Mouse (Mus musculus) heart, embryonic 15.5 days (tissue): ENCODE results near the gene Pate1. TPM values are rescaled to one million over a fixed set of nuclear protein-coding genes. Genes with fewer than 3 reads are reported as not detected.

Source experiments
- ATAC-seq: fragments of 200-750 bp; cut with Nextera tagmentation; replicated peaks from 2 replicates; pipeline ENCODE4 v1.8.0; 2017; ENCODE audit warnings: low read depth, moderate TSS enrichment; ENCODE audit not compliant: insufficient number of reproducible peaks, insufficient read depth, low FRiP score
- H3K27ac ChIP-seq: fragments of 300-500 bp; sonication (generic); 2 replicates; pipeline ENCODE4 v1.5.1; 2015; ENCODE audit warnings: mild to moderate bottlenecking, inconsistent platforms
- H3K27me3 ChIP-seq: fragments of 300-500 bp; sonication (generic); 2 replicates; pipeline ENCODE4 v1.6.1; 2015; ENCODE audit warnings: inconsistent platforms
- H3K36me3 ChIP-seq: fragments of 300-500 bp; sonication (generic); 2 replicates; pipeline ENCODE4 v1.6.1; 2015; ENCODE audit warnings: mild to moderate bottlenecking, inconsistent platforms
- H3K4me1 ChIP-seq: fragments of 300-500 bp; sonication (generic); replicated peaks from 2 replicates; pipeline ENCODE4 v1.6.1; 2015; ENCODE audit warnings: inconsistent platforms
- H3K4me2 ChIP-seq: fragments of 300-500 bp; sonication (generic); 2 replicates; pipeline ENCODE4 v1.6.1; 2015; ENCODE audit warnings: inconsistent platforms, mild to moderate bottlenecking, moderate library complexity
- H3K4me3 ChIP-seq: fragments of 300-500 bp; sonication (generic); 2 replicates; pipeline ENCODE4 v1.5.1; 2015; ENCODE audit warnings: mild to moderate bottlenecking, inconsistent platforms
- H3K9ac ChIP-seq: fragments of 300-500 bp; sonication (generic); 2 replicates; pipeline ENCODE4 v1.6.1; 2015; ENCODE audit warnings: mild to moderate bottlenecking, inconsistent platforms
- H3K9me3 ChIP-seq: fragments of 300-500 bp; sonication (generic); replicated peaks from 2 replicates; pipeline ENCODE4 v1.6.1; 2016; ENCODE audit warnings: inconsistent platforms
- WGBS: fragments of 180-500 bp; shearing (Covaris S2); methylation state at CpG from one replicate; pipeline ENCODE4 v1.1.7; 2015; ENCODE audit warnings: mixed read lengths; 5-methylcytosine and 5-hydroxymethylcytosine counted together
- polyA plus RNA-seq: library from polyadenylated mRNA; unstranded; fragments of >200 nt; fragmentation: Nextera tagmentation; extraction: Ambion mirVana; gene quantifications from 2 replicates; pipeline ENCODE4 v1.2.1, GENCODE M21; 2015

The Pate1 gene
- polyA plus RNA-seq: not detected in 2 replicates

- H3K4me1 ChIP-seq: no peaks in the 10 kb centered on the region
- no peak within 1 kb of the TSS for H3K4me3 ChIP-seq
- no peak within 1 kb of the TSS for H3K4me2 ChIP-seq
- 36% methylated on average over 1 of the region's 1 CpGs for WGBS
- no peaks in the 10 kb centered on the region for H3K36me3 ChIP-seq
- no peak within 1 kb of the TSS for H3K9ac ChIP-seq
- no peak for ATAC-seq
- H3K27ac ChIP-seq: no peak within 1 kb of the TSS
- H3K9me3 ChIP-seq: no peaks in the 10 kb centered on the region
- H3K27me3 ChIP-seq: no peaks in the 10 kb centered on the region
Measured at GRCm38 (mm10) chr9:35687013-35687412, at the start of gene Pate1. Gene Pate1 (minus strand): TSS chr9:35687390.

- no peak overlapping the region for H3K9ac ChIP-seq
- ATAC-seq: no peak
- H3K27ac ChIP-seq: no peak overlapping the region
- H3K4me2 ChIP-seq: no peak overlapping the region
- no peaks in the 10 kb centered on the region for H3K4me1 ChIP-seq
- H3K4me3 ChIP-seq: no peak overlapping the region
- H3K27me3 ChIP-seq: no peaks in the 10 kb centered on the region
- H3K36me3 ChIP-seq: no peaks in the 10 kb centered on the region
- no peaks in the 10 kb centered on the region for H3K9me3 ChIP-seq
Measured at GRCm38 (mm10) chr9:35707265-35707664, 20.1 kb upstream of the Pate1 start.

GRCm38 (mm10) chr9:35691924-35692323 is 4.7 kb upstream of the Pate1 start:
- Histone ChIP-seq H3K4me3 (no peak overlapping the region), H3K9ac (no peak overlapping the region), H3K9me3 (no peaks in the 10 kb centered on the region), H3K4me2 (no peak overlapping the region), H3K36me3 (no peaks in the 10 kb centered on the region), H3K4me1 (no peaks in the 10 kb centered on the region), H3K27ac (no peak overlapping the region), H3K27me3 (no peaks in the 10 kb centered on the region)
- no peak for ATAC-seq

DNA sequence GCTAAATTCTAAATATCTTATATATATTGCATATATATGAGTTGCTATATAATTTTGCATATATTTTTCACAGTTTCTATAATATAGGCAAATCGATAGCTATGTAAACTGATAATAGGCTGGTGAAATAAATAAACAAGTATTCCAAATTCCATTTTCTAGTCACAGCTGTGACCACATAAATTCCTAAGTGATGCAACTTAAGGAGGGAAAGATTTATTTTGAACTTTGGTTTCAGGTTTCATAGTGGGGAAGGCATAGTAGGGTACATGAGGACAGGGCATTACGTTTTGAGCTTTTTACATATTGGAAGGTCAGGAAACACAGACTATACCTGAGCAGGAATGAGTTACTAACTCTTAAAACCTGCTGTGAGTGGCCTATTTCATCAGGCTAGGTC is 13.6 kb downstream of the Pate1 start:
- Histone ChIP-seq H3K4me2 (no peak overlapping the region), H3K9me3 (no peaks in the 10 kb centered on the region), H3K36me3 (no peaks in the 10 kb centered on the region), H3K4me3 (no peak overlapping the region), H3K9ac (no peak overlapping the region), H3K4me1 (no peaks in the 10 kb centered on the region), H3K27me3 (no peaks in the 10 kb centered on the region), H3K27ac (no peak overlapping the region)
- 66% methylated on average over 2 of the region's 2 CpGs for WGBS
- ATAC-seq: no peak

GRCm38 (mm10) chr9:35648102-35648501 is 39.1 kb downstream of the Pate1 start, which contains the start of gene Pate3:
Gene Pate3 (minus strand): TSS chr9:35648202.
- Histone ChIP-seq H3K27ac (no peak within 1 kb of the TSS), H3K4me2 (no peak within 1 kb of the TSS), H3K9me3 (no peaks in the 10 kb centered on the region), H3K27me3 (no peaks in the 10 kb centered on the region), H3K4me1 (no peaks in the 10 kb centered on the region), H3K9ac (no peak within 1 kb of the TSS), H3K36me3 (no peaks in the 10 kb centered on the region), H3K4me3 (no peak within 1 kb of the TSS)
- 58% methylated on average over 1 of the region's 1 CpGs for WGBS
- ATAC-seq: no peak

Other genes with a start within 250 kb of the Pate1 start
- gene Gm1113, start 169.1 kb downstream of the Pate1 start, polyA plus RNA-seq: not detected in 2 replicates
- gene Ddx25, start 128.9 kb downstream of the Pate1 start, polyA plus RNA-seq: 0.69 and 0.91 TPM in 2 replicates
- gene Pus3, start 128.8 kb downstream of the Pate1 start, polyA plus RNA-seq: 11.1 and 12.1 TPM in 2 replicates
- 0.23 and 0.39 TPM in 2 replicates for gene Pate2, start 117.1 kb downstream of the Pate1 start, polyA plus RNA-seq
- gene Hyls1, start 117.0 kb downstream of the Pate1 start, polyA plus RNA-seq: 13.6 and 15.3 TPM in 2 replicates
- gene Pate4, start 75.4 kb downstream of the Pate1 start, polyA plus RNA-seq: not detected in 2 replicates
- not detected in 2 replicates for gene Pate3, start 39.2 kb downstream of the Pate1 start, polyA plus RNA-seq
- not detected in 2 replicates for gene Gm17677, start 53.7 kb upstream of the Pate1 start, polyA plus RNA-seq
- gene Gm17727, start 90.7 kb upstream of the Pate1 start, polyA plus RNA-seq: not detected in 2 replicates
- not detected in 2 replicates for gene Gm27235, start 102.7 kb upstream of the Pate1 start, polyA plus RNA-seq
- not detected in 2 replicates for gene D730048I06Rik, start 102.7 kb upstream of the Pate1 start, polyA plus RNA-seq
- not detected in 2 replicates for gene 9230110F15Rik, start 156.8 kb upstream of the Pate1 start, polyA plus RNA-seq
- gene 9230113P08Rik, start 221.0 kb upstream of the Pate1 start, polyA plus RNA-seq: not detected in 2 replicates